Mouse (Mus musculus) kidney, adult 2 months (tissue): ENCODE measurements at regions not wholly inside any gene's neighbourhood (a gene's known extent, or its start where the extent isn't known, plus 50 kb on each side); places are given as distances from the start of the nearest gene placed in this dataset.
A peak's percentile ranks its signal among the peaks of the same experiment; 100 is the strongest.

Experiments used
- CTCF ChIP-seq: fragments of 200-500 bp; conservative IDR thresholded peaks from 2 replicates; pipeline ENCODE4 v1.5.1; 2011; ENCODE audit warnings: low read depth, mild to moderate bottlenecking, control low read depth, low read length, moderate library complexity, mixed read lengths; ENCODE audit not compliant: insufficient read depth, insufficient read length
- POLR2A ChIP-seq: fragments of 200-500 bp; IDR thresholded peaks from one replicate; pipeline ENCODE4 v1.6.1; 2011; ENCODE audit warnings: low read depth, low read length, control low read depth

DNA sequence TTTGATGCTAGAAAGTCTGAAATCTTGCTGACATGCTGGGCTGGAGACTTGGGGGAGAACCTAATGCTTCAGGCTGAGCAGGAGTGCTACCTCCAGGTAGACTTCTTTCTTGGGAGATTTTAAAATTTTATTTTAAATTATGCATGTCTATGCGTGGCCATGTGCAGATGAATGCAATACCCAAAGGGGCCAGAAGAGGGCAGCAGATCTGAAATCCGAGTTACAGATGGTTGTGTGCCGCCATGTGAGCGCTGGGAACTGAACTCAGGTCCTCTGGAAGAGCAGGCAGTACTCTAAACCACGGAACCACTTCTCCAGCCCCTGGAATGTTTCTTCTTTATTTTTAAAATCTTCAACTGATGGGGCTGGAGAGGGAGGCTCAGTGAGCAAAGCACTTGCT, 135.8 kb downstream of the Slc4a3 start:
- TF ChIP-seq CTCF (0 out of 2 replicates have a peak, but pooled peaks have one; percentile 7), POLR2A (no peak)
